Mouse (Mus musculus) CD4-positive naive resting alpha-beta T cell, adult 76 days (primary cell): ENCODE data around the gene Prf1. TPM values are rescaled to one million over a fixed set of nuclear protein-coding genes. Genes with fewer than 3 reads are reported as not detected.

Source experiments
- total RNA-seq: library from RNA; stranded (reverse); gene quantifications from one replicate; pipeline ENCODE4 v1.2.4, GENCODE M21; 2023

Gene Prf1
- total RNA-seq, result 29.5 TPM

DNA sequence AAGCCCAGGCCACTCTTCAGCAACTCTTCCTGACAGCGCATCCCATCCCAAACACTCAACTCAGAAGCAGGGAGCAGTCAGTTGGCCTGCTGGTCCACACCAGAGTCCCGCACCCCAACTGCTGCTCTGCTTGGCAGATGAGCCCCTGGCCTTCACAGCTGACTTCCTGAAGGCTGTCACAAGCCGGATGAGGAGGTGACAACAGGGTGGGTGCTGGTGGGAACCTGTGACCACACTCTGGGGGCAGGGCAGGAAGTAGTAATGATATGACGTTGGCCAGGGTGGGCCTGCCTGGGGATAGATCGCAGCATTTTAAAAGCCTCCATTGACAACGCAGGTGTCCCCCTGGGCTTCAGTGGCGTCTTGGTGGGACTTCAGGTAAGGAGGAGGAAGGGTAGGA lies at the start of gene Prf1:
TSS of gene Prf1 (plus strand) at position 357 of the 400 bp plus-strand sequence.

DNA sequence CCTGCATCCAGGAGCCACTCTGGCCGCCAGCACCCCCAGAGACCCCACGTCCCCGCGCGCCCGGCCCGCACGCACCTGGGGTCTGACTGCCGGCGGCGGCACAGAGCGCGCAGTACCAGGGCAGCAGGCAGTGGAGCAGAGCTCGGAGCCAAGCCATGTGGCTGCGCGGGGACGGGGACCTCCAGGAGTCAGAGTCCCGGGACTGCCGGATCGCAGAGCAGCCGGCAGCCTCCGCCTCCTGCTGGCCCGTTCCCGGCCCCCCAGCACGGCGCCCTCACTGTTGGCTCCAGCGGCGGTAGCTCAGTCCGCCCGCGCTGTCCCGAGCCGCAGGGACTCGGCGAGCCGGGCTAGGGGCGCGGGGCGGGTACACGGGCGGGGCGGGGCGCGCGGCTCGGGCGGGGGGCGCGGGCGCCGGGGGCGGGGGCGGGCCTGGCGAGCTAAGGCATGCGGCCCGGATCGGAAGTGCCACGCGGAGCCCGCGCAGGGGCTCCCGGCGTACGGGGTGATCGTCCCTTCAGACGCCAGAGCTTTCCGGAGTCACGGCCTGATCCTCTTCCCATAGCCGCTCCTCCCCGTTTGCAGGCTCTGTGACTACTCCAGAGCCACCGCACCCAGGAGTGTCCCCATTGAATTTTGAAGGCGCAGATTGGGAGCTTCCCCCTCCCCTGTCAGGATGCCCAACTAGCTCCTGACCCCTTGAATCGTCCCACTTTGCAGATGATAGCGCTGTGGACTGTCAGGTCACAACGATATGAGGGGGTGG lies 24.4 kb upstream of the Prf1 start, which contains the start of gene Adamts14:
TSS of gene Adamts14 (minus strand) at position 358 of the 763 bp plus-strand sequence.

Other genes starting within 250 kb of the Prf1 start
- gene Pcbd1, start 208.5 kb upstream of the Prf1 start, total RNA-seq, result not detected
- gene Sgpl1, start 150.1 kb upstream of the Prf1 start, total RNA-seq, result 61.5 TPM
- not detected for gene Tbata, start 125.9 kb upstream of the Prf1 start, total RNA-seq
- 5.2 TPM for gene Adamts14, start 24.4 kb upstream of the Prf1 start, total RNA-seq
- gene Pald1, start 85.7 kb downstream of the Prf1 start, total RNA-seq, result not detected
- gene Nodal, start 120.1 kb downstream of the Prf1 start, total RNA-seq, result not detected
- 171 TPM for gene Eif4ebp2, start 154.8 kb downstream of the Prf1 start, total RNA-seq
- 3.9 TPM for gene Lrrc20, start 178.0 kb downstream of the Prf1 start, total RNA-seq